Mouse (Mus musculus) inflammation-experienced regulatory T-cells, adult 6 months (primary cell): ENCODE data around the gene Tsr2. TPM values are rescaled to one million over a fixed set of nuclear protein-coding genes. Genes with fewer than 3 reads are reported as not detected.

ENCODE experiments used
- ATAC-seq: one replicate; pipeline ENCODE4 v1.8.0; 2017
- polyA plus RNA-seq, 3 experiments: library from polyadenylated mRNA; unstranded; fragments of 100-300 nt; shearing (Covaris generic); gene quantifications; one replicate each; pipeline ENCODE4 v1.2.1; 2017

Tsr2 gene
- 10 to 100 TPM; 14.9 to 22.5 (median 17.1) TPM for polyA plus RNA-seq

- peak; percentile 97 for ATAC-seq
Observed at GRCm38 (mm10) chrX:151096171-151097058, at the start of gene Tsr2. Gene Tsr2 (minus strand): TSS chrX:151096543.

- no peak for ATAC-seq
Observed at GRCm38 (mm10) chrX:151132785-151133184, 36.4 kb upstream of the Tsr2 start.

- ATAC-seq = no peak
Observed at GRCm38 (mm10) chrX:151130493-151130892, 34.1 kb upstream of the Tsr2 start.

GRCm38 (mm10) chrX:151123933-151124332, 27.6 kb upstream of the Tsr2 start:
- no peak for ATAC-seq

DNA sequence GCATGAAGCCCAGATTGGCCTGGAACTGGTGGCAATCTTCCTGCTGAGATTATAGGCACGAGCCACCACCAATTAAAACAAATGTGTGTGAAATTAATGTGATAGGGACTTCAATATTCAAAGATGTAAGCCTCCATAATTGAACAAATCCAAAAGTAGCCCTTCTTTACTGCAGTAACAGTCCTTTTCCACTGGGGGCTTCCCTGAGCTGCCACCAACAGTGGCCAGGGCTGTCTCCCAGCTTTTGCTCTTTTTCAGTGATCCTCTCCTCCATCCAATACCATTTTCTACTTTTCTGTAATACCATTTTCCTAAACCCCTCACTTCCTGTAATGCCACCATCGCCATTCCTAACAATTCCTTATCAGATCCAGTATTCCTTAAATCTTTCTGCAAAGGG, 21.1 kb upstream of the Tsr2 start:
- peak; percentile 77 for ATAC-seq

DNA sequence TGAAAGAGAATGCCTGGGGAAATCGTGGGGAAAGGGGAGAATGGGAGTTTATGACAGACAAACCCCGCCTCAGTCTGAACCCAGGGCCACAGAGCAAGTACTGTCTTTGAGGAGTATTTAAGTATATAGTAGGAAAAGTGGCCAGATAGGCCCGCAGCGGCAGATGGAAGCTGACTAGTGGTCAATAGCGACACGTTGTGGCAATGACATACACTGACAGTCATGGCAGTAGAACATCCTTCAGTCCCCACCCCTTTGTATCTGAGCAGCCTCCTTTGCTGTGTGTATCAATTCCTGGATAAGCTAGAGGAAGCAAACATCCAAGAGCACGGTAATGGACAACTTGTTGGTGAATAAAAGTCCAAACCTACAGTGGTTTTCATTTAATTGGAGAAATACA, 20.5 kb upstream of the Tsr2 start:
- peak; percentile 58 for ATAC-seq

DNA sequence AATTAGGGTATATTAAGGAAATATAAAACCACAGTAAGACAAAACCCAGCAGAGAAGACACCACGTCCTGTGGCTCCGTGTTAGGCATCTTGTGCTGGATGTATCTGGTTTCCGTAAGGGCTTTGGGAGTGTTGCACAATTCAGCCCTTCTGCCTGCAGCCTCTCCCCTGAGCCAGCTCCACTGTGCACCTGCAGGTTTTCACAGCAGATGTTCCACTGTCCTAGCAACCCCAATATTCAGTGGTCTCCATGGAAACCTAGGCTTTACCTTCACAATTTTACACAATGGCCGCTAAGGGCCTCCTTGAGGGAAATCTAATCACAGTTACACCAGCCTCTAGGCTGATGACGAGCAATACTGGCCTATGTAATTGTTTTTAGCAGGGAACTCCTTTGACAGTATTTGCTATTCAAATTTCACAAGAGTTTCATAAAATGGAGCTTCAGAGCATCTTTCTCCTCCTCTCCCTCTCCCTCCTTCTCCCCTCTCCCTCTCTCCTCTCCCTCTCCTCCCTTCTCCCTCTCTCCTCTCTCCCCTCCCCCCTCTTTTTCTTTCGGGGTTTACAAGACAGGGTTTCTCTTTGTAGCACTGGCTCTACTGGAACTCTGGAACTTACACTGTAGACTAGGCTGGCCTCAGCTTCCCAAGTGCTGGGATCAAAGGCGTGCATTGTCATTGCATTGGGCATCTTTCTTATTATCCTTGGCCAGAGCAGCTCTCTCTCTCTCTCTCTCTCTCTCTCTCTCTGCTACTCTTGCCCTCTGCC, 11.1 kb upstream of the Tsr2 start:
- no peak for ATAC-seq

GRCm38 (mm10) chrX:151087418-151087817, 8.9 kb downstream of the Tsr2 start:
- no peak for ATAC-seq

- ATAC-seq = no peak
Observed at GRCm38 (mm10) chrX:151085599-151085998, 10.7 kb downstream of the Tsr2 start.

GRCm38 (mm10) chrX:151076941-151077485, 19.3 kb downstream of the Tsr2 start:
- no peak for ATAC-seq

GRCm38 (mm10) chrX:151076007-151076406, 20.3 kb downstream of the Tsr2 start:
- ATAC-seq = no peak

DNA sequence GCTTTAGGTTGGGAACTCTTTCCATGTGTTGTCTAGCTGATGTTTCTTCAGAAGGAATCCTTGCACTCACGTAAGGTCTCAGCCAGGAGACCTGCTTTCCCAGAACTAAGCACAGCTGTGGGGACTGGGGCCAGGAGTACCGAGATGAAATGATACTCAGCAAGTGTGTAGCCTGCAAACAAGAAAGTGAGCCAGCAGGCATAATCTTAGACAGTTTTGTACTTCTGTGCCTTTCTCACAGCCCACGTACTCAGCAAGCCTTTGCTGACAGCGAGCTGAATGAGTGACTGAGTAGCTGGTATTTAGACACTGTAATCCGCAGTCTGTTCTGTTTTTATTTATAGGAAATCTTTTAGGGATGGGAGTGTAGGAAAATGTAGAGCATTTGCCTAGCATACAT, 28.5 kb downstream of the Tsr2 start:
- ATAC-seq = no peak

DNA sequence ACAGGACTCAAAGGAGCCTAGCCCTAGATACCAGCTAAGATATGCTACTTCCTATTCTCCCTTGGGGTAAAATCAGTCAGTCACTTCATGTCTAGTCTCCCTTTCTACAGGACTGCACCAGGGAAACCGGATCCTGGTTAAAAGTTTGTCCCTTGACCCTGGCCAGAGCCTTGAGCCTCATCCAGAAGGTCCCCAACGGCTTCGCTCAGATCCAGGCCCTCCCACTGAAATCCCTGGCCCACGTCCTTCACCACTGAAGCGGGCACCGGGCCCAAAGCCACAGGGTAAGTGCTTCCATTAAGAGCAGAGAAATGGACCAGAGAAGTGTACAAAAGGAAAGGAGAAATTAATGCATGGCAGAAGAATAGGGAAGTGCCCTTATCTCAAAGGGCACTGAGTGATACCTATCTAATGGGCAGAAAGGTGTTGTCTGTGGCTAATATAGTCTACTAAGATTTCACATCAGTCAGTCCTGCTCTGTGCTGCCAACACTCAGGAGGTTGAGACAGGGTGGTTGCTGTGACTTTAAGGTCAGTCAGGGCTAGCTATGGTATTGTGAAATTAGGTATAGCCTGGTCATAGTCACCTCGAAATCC, 30.2 kb downstream of the Tsr2 start:
- no peak for ATAC-seq

- ATAC-seq = no peak
Observed at GRCm38 (mm10) chrX:151061615-151062299, 34.6 kb downstream of the Tsr2 start.

GRCm38 (mm10) chrX:151059346-151059745, 37.0 kb downstream of the Tsr2 start:
- no peak for ATAC-seq

GRCm38 (mm10) chrX:151055559-151055958, 40.8 kb downstream of the Tsr2 start:
- no peak for ATAC-seq

DNA sequence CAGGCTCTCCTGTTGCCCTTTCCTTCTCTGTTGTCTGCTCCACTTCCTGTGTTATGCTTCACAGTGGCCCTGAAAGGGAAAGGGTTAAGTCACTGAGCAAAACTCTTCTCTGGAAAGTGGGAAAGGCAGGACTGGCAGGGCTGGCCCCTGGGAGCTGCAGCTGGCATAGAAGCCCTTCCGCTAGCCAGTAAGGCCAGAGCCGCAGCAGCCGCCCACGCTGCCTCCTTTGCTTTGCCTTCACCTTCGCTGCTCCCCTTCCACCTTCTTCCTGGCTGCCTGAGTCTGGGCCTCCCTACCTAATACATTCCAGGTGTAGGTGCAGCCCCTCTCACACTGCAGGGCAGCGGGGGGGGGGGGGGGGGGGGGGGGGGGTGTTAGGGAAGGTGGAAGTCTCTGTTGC, 41.9 kb downstream of the Tsr2 start:
- no peak for ATAC-seq

- ATAC-seq = no peak
Observed at GRCm38 (mm10) chrX:151050337-151050736, 46.0 kb downstream of the Tsr2 start.

DNA sequence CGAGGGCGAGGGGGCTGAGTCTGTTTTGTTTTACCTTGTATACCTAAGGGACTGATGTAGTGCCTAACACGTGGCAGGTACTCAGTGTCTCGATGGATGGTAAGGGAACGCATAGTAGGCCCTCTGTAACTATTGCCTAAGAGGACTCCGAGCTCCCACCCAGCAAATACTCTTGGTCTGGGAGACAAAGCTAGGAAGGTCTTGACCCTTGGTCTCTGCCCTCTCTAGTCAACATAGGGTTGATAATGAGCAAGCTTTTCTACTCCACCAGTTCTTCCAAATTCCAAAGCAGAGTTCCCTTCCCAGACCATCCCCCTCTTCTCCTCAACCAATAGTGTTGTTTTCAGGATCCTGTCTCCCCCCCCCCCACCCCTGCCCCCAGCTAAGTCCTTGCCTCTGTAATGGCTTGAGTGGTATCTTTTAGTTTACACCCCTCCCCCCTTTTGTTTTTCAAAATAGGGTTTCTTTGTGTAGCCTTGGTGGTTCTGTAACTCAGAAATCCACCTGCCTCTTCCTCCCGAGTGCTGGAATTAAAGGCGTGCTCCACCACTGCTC, 46.6 kb downstream of the Tsr2 start:
- no peak for ATAC-seq

DNA sequence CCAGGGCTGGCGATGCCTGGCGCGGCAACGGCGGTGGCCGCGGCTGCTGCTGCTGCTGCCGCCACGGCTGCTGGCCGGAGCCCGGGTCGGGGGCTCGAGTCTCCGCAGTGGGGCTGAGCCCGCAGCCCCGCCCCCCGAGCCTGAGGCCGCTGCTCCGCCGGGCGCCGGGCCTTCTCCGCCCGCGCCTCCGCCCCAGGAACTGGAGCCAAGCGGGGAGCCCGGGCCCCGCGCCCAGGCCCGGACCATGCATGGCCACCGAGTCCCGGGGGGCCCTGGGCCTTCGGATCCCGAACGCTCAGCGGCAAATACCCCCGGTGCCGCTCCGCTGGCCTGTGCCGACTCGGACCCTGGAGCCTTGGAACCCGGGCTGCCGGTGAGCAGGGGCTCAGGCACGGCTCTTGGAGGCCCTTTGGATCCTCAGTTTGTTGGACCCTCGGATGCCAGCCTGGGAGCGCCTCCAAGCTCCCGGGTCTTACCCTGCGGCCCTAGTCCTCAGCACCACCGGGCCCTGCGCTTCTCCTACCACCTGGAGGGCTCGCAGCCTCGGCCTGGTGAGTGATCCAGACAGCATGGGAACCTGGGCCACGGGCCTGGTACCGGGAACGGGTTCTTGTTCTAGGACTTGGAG, 48.8 kb downstream of the Tsr2 start:
- ATAC-seq = no peak

DNA sequence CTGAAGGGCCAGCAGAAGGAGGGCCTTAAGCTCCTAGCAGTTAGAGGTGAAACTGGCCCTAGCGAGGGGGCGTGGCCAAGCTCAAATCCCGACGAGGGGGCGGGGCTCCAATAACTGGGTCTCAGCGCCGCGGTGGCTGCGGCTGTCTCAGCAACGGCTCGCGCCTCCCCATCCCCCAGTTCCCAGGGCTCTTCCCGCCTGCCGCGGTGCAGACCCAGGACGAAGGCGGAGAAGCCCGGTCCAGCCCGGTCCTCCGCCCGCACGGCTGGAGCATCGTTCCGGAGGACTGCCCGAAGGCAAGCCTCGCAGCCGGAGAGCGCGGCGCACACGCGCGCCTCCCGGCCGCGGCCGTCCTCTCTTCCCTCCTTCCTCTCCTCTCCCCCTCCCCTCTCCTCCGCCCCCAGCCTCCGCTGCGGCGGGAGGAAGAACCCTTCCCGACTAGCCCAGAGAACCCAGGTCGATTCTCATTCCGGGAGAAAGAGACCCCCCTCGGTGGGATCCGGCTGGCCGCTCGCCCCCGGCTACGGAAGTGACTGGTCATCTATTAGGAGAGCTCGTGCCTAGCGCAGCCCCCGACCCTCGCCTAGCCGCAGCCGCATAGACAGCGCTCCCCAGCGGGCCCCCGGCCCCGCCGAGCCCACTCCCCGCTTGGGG, 49.4 kb downstream of the Tsr2 start:
- ATAC-seq = peak; percentile 56
